Mouse (Mus musculus) testis, postnatal 10 days (tissue): ENCODE results near the gene Nlk.
"Not testable (repeated sequence)": the region's sequence is repeated elsewhere in the genome, so short reads cannot be mapped to it uniquely, and the experiment has no call there.

Experiments used
- DNase-seq: peaks from one replicate; pipeline ENCODE4 v3.0.0; 2021; ENCODE audit warnings: low spot score

Nlk gene

DNA sequence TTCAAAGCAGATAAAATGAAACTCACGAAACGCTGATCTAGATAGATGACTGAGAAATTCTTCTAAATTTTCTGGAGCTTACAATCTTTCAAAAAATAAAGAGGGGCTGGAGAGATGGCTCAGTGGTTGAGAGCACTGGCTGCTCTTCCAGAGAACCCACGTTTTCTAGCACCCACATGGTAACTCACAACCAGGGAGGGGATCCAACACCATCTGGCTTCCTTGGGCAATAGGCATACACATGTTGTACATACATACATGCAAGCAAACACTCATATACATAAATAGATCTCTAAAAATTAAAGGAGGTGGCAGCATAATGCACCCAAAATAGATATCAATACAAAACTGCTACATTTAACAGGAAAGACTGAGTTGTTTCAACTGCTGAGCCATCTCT, 16.1 kb downstream of the Nlk start:
- no peak for DNase-seq

GRCm38 (mm10) chr11:78678761-78679160, 18.4 kb downstream of the Nlk start:
- DNase-seq: no peak

- no peak for DNase-seq
Observed at GRCm38 (mm10) chr11:78668647-78669046, 28.5 kb downstream of the Nlk start.

GRCm38 (mm10) chr11:78664853-78665252, 32.3 kb downstream of the Nlk start:
- DNase-seq: no peak

GRCm38 (mm10) chr11:78663916-78664315, 33.3 kb downstream of the Nlk start:
- no peak for DNase-seq

DNA sequence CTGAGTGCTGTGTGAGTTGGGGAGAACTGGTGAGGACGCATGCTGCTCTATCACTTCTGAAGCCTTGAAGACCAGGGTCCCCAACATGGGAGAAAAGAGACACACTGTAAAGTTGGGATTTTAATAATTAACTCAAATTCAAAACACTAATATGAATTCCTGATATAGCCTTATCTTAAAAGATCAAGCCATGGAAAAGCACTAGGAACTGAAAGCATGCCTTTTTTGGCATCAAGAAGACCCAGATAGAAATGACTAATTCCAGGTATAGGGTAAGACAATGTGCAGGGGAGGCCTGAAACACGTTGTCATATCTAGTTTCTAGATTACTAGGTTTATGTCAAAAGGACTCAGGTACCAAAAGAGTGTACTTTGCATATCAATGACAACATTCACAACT, 48.0 kb downstream of the Nlk start:
- no peak for DNase-seq

DNA sequence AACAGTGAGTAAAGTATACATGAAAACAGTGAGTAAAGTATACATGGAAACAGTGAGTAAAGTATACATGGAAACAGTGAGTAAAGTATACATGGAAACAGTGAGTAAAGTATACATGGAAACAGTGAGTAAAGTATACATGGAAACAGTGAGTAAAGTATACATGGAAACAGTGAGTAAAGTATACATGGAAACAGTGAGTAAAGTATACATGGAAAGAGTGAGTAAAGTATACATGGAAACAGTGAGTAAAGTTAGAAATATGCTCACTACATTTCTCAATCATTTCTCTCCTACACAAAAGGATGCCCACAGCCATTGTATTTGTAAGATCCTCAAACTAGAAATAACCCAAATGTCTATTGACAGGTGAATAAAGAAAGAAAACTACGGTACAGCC, 48.8 kb downstream of the Nlk start:
- not testable (repeated sequence) for DNase-seq

DNA sequence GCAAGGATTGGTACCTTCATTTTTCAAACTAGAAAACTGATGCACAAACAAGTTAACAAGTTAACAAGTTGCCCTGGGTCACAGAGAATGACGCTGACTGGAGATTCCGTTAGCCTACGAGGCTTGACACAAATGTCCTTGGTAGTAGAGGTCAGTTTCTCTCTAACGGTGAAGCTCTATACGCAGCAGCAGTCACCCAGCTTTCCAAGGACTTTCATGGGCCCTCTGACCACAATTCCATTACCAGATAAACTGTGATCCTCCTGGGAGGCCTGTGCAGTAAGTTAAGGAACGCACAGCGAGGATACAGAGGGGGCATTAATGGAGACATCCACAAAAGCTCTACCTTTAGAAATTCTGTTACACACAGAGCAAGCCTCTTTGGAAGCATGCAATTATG, 53.4 kb downstream of the Nlk start:
- DNase-seq: no peak

DNA sequence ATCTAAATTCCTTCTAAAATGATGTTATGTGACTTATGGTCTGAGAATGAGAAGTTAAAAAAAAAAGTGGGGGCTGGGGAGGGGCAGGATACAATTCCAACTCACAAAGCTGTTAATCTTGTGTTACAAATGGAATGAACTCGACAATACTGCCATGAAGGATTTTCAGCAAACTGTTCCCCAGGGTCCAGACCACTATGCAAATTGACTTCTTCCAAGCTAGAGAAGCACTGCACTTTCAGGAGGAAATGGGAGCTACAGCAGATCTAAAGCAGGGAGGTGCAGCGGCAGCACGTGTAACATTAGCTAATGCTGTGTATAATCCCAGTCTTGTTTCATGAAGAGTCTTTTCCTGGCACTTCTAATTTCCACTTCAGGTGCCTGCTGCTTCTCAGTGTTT, 55.0 kb downstream of the Nlk start:
- DNase-seq: no peak

GRCm38 (mm10) chr11:78641088-78641487, 56.1 kb downstream of the Nlk start:
- no peak for DNase-seq

- DNase-seq: no peak
Observed at GRCm38 (mm10) chr11:78632782-78633181, 64.4 kb downstream of the Nlk start.

DNA sequence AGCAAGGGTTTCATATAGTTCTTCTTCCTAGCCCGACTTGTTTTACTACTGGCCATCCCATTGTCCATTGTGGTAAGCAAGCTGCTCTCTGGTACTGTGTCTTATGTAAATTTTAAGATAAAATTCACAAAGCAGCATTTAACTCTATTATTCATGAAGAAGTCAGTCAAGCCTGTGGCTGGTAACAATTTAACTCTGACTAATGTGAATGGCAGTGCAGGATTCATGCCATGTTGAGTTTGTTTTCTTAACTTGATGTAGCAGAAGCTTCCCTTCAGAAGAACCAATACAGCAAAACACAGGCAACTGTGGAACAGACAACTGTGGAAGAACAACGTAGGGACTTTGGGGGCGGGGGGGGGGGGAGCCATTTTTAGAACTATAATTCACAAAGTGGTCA, 68.3 kb downstream of the Nlk start:
- no peak for DNase-seq

DNA sequence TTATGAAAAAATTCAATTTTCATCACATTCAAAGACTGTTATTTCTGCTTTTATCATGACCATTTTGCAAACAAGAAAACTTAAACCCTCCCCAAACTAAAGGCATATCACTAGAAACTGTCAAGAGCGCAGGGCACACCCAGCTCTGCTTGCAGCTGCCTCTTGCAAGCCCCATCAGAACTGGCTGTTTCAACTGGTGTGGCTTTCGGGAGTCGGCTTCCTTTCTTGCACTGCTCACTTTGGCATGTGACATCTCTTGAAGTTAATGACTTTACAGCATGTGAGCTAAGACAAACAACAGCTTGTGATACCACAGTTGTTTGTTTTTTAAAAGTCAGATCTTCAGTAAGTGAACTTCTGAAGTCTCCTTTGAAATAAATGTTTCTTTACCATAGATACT, 72.8 kb downstream of the Nlk start:
- no peak for DNase-seq

DNA sequence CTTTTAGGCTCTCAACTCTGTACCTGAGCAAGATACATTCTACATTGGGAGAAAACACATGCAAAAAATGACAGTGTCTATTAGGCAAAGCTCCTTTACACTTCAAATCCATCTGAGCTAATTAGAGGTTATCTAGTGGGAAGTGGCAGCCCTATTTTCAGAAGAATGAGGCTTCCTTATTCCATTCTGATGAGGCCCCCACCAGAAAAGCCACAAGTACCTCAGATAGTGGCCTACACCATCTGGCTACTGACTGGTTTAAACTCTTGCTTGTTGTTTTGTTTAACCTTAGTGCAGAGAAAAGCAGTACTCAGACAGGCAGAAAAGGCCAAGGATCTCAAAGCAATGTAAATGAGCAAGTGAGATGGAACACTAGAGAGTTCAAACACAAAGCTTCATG, 75.2 kb downstream of the Nlk start:
- no peak for DNase-seq

GRCm38 (mm10) chr11:78620179-78620578, 77.0 kb downstream of the Nlk start:
- no peak for DNase-seq

DNA sequence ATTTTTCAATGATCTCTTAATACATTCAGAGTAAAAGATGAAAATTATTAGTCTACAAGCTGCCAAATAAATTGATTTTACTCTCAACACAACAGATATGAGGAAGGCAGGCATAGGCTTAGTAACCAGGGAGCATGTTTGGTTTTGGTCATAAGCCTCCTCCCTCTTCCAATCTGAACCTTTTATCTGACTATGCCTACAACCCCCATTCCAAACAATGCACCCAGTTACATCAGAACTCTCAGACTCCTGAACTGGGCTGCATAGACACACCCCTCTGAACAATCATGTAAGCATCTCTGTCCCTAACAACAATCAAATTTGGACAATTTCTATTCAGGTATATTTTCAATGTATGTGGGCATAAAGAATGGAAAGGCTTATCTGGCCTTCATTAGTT, 85.9 kb downstream of the Nlk start:
- no peak for DNase-seq

DNA sequence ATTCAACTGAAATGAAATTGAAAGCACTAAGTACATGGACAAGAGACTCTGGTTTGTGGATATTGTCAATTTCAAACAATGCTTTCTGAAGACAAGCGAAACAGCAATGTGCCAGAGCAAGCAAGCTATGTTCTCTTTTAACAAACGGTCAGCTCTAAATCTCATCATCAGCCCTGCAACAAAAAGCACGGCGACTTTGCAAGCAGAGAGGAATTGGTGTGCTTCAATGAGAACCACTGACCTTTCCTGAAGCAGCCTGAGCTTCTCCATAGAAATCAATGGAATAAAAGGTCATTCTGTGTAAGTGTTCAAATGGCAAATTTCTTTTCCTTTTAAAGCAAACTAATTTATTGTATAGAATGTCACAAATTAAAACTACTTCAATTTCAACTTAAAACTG, 87.5 kb downstream of the Nlk start:
- no peak for DNase-seq

GRCm38 (mm10) chr11:78604826-78605225, 92.3 kb downstream of the Nlk start:
- no peak for DNase-seq

DNA sequence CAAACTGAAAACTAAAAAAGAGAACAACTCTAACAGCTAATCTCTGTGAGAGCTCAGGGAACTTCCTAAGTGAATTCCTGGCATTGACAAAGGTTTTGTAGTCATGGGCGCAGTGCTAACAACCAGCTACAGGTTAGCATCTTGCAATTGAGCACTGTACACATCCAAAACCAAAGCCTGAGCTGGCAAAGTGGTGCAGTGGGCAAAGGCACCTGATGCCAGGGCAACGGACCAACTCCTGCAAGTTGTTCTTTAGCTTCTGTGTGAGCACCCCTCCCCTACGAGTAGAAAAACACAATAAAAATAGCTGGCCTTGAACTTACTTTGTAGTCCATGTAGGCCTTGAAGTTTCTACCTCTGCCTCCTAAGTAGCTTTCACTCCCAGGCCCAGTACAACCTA, 94.4 kb downstream of the Nlk start:
- DNase-seq: no peak

GRCm38 (mm10) chr11:78600926-78601590, 96.1 kb downstream of the Nlk start:
- no peak for DNase-seq

DNA sequence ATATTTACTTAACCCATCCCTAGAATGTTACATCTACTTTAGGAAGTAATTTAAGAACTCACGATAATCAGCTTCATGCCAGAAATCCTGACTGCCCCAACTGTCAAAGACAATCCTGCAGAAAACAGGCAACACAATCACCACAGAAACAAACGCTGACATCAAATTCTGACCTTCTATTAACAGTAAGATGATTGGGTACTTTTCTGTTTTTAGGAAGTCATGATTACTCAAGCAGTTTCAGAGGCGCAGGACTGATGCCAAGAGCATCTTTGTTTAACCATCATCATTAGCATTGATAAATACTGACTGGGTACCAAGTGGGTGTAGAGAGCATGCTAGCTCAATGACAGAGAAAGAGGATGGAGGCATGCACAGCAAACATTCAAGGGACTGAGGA, 96.7 kb downstream of the Nlk start:
- DNase-seq: no peak

DNA sequence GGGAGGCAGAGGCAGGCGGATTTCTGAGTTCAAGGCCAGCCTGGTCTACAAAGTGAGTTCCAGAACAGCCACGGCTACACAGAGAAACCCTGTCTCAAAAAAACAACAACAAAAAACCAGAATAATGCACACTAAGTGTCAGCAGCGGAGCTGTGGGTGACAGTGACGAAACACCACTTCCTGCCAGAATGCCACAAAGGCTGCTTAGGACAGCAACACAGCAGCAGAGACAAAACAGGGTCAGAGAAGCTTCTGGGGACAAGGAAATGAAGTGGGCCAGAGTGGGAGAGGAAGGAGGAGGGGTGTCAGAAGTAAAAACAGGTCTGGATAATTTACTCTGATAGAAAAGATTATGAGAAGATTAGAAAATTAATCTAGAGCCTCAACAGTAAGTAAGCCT, 97.1 kb downstream of the Nlk start:
- DNase-seq: no peak

DNA sequence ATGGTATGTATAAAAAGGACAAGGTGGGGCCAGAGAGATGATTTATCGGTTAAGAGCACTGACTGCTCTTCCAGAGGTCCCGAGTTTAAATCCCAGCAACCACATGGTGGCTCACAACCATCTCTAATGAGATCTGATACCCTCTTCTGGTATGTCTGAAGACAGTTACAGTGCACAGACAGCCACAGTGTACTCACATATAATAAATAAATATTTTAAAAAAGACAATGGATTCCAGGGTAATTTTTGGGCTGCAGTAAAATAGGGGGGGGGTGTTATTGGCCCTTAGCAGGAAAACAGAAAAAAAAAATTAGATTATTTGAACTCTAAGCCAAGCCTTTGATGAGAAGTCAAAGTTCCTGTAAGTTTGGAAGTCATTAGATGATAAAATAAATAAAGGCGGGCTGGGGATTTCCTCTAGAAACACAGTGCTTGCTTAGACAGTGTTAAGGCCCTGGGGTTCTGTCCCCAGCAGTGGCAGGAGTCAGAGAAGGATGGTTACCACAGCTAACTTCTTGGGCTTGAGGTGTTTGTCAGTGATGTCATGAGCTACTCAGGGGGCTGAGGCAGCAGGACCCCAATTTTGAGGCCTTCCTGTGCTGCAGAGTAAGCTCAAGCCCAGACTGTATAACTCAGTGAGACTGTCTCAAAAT, 98.3 kb downstream of the Nlk start:
- no peak for DNase-seq

DNA sequence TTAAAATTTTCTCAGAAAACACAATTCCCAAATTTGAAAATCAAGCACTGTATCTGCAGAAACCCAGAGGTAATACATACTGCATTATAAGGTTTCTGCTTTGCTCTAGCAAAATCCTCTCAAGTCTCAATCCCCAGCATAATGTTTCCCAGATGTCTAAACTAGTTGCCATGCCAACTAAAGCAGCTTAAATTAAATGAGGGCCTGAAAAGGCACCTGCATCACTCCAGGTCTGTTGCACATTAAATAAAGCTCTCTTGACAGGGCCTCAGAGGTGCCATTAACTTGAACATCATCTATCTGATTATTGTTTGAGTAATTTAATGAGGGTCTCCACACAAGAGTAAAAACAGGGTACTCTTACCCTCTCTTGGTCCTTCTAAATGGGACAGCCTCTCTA, 100.4 kb downstream of the Nlk start:
- no peak for DNase-seq
